Mouse (Mus musculus): ENCODE results near the gene Serpinc1. TPM values are rescaled to one million over a fixed set of nuclear protein-coding genes. Genes with fewer than 3 reads are reported as not detected.

The Serpinc1 gene
- polyA plus RNA-seq, 1 experiment: 0.18 TPM

- DNase-seq: no peak
- Histone ChIP-seq H3K27ac (ENCODE audit: insufficient read depth, low read length) (no peak overlapping the region), H3K4me3 (replicated peaks; ENCODE audit: insufficient read depth, low read depth, low read length) (no peak overlapping the region), H3K27me3 (ENCODE audit: control insufficient read depth, insufficient read depth, low read length) (no peaks in the 10 kb centered on the region), H3K4me1 (ENCODE audit: control insufficient read depth, insufficient read depth, low read length) (peaks cover 7% of the 10 kb centered on the region; the same call in 1 of the 2 replicates)
- no peak for TF ChIP-seq POLR2A (IDR thresholded peaks at IDR 0.05; ENCODE audit: borderline replicate concordance, insufficient read depth, low read length)
- TF ChIP-seq CTCF (IDR thresholded peaks at IDR 0.05; ENCODE audit: borderline replicate concordance, insufficient read depth, low read depth, low read length): no peak
- 81% methylated on average over 4 of the region's 4 CpGs for WGBS
Observed at GRCm38 (mm10) chr1:161004942-161005341, 26.6 kb downstream of the Serpinc1 start.

GRCm38 (mm10) chr1:161005526-161005925 is 27.1 kb downstream of the Serpinc1 start:
- no peak for DNase-seq
- Histone ChIP-seq H3K4me3 (replicated peaks; ENCODE audit: insufficient read depth, low read depth, low read length) (no peak overlapping the region), H3K27ac (ENCODE audit: insufficient read depth, low read length) (no peak overlapping the region), H3K27me3 (ENCODE audit: control insufficient read depth, insufficient read depth, low read length) (no peaks in the 10 kb centered on the region), H3K4me1 (ENCODE audit: control insufficient read depth, insufficient read depth, low read length) (peaks cover 7% of the 10 kb centered on the region; the same call in 1 of the 2 replicates)
- no peak for TF ChIP-seq CTCF (IDR thresholded peaks at IDR 0.05; ENCODE audit: borderline replicate concordance, insufficient read depth, low read depth, low read length)
- TF ChIP-seq POLR2A (IDR thresholded peaks at IDR 0.05; ENCODE audit: borderline replicate concordance, insufficient read depth, low read length): no peak
- WGBS: 50% methylated on average over 3 of the region's 3 CpGs

GRCm38 (mm10) chr1:161006471-161006870 is 28.1 kb downstream of the Serpinc1 start:
- WGBS: 76% methylated on average over 5 of the region's 5 CpGs
- no peaks in the 10 kb centered on the region for H3K27me3 ChIP-seq (ENCODE audit: control insufficient read depth, insufficient read depth, low read length)
- no peak overlapping the region for H3K4me3 ChIP-seq (replicated peaks; ENCODE audit: insufficient read depth, low read depth, low read length)
- peaks cover 7% of the 10 kb centered on the region; the same call in 1 of the 2 replicates for H3K4me1 ChIP-seq (ENCODE audit: control insufficient read depth, insufficient read depth, low read length)
- H3K27ac ChIP-seq (ENCODE audit: insufficient read depth, low read length): no peak overlapping the region
- TF ChIP-seq CTCF (IDR thresholded peaks at IDR 0.05; ENCODE audit: borderline replicate concordance, insufficient read depth, low read depth, low read length): no peak
- TF ChIP-seq POLR2A (IDR thresholded peaks at IDR 0.05; ENCODE audit: borderline replicate concordance, insufficient read depth, low read length): no peak
- no peak for DNase-seq

GRCm38 (mm10) chr1:161008038-161008437 is 29.7 kb downstream of the Serpinc1 start:
- no peak overlapping the region for H3K27ac ChIP-seq (ENCODE audit: insufficient read depth, low read length)
- WGBS: 99% methylated on average over 2 of the region's 2 CpGs
- H3K4me3 ChIP-seq (replicated peaks; ENCODE audit: insufficient read depth, low read depth, low read length): no peak overlapping the region
- H3K4me1 ChIP-seq (ENCODE audit: control insufficient read depth, insufficient read depth, low read length): peaks cover 7% of the 10 kb centered on the region; the same call in 1 of the 2 replicates
- TF ChIP-seq CTCF (IDR thresholded peaks at IDR 0.05; ENCODE audit: borderline replicate concordance, insufficient read depth, low read depth, low read length): no peak
- no peak for TF ChIP-seq POLR2A (IDR thresholded peaks at IDR 0.05; ENCODE audit: borderline replicate concordance, insufficient read depth, low read length)
- DNase-seq: no peak
- H3K27me3 ChIP-seq (ENCODE audit: control insufficient read depth, insufficient read depth, low read length): no peaks in the 10 kb centered on the region

- no peak overlapping the region for H3K27ac ChIP-seq (ENCODE audit: insufficient read depth, low read length)
- TF ChIP-seq CTCF (IDR thresholded peaks at IDR 0.05; ENCODE audit: borderline replicate concordance, insufficient read depth, low read depth, low read length) (no peak), POLR2A (IDR thresholded peaks at IDR 0.05; ENCODE audit: borderline replicate concordance, insufficient read depth, low read length) (no peak)
- no peaks in the 10 kb centered on the region for H3K4me1 ChIP-seq (ENCODE audit: control insufficient read depth, insufficient read depth, low read length)
- no peak overlapping the region for H3K4me3 ChIP-seq (replicated peaks; ENCODE audit: insufficient read depth, low read depth, low read length)
- no peaks in the 10 kb centered on the region for H3K27me3 ChIP-seq (ENCODE audit: control insufficient read depth, insufficient read depth, low read length)
- DNase-seq: no peak
- 94% methylated on average over 4 of the region's 4 CpGs for WGBS
Observed at GRCm38 (mm10) chr1:161010436-161010835, 32.1 kb downstream of the Serpinc1 start.

- no peaks in the 10 kb centered on the region for H3K27me3 ChIP-seq (ENCODE audit: control insufficient read depth, insufficient read depth, low read length)
- 91% methylated on average over 2 of the region's 2 CpGs for WGBS
- H3K27ac ChIP-seq (ENCODE audit: insufficient read depth, low read length): no peak overlapping the region
- H3K4me3 ChIP-seq (replicated peaks; ENCODE audit: insufficient read depth, low read depth, low read length): no peak overlapping the region
- no peaks in the 10 kb centered on the region for H3K4me1 ChIP-seq (ENCODE audit: control insufficient read depth, insufficient read depth, low read length)
- TF ChIP-seq POLR2A (IDR thresholded peaks at IDR 0.05; ENCODE audit: borderline replicate concordance, insufficient read depth, low read length) (no peak), CTCF (IDR thresholded peaks at IDR 0.05; ENCODE audit: borderline replicate concordance, insufficient read depth, low read depth, low read length) (no peak)
- no peak for DNase-seq
Observed at GRCm38 (mm10) chr1:161016378-161016777, 38.0 kb downstream of the Serpinc1 start.

- WGBS: 93% methylated on average over 14 of the region's 14 CpGs
Observed at GRCm38 (mm10) chr1:161020051-161020450, 41.7 kb downstream of the Serpinc1 start.

GRCm38 (mm10) chr1:161025410-161026210 is 47.2 kb downstream of the Serpinc1 start:
- TF ChIP-seq CTCF (IDR thresholded peaks at IDR 0.05; ENCODE audit: borderline replicate concordance, insufficient read depth, low read depth, low read length): no peak
- TF ChIP-seq POLR2A (IDR thresholded peaks at IDR 0.05; ENCODE audit: borderline replicate concordance, insufficient read depth, low read length): no peak
- no peak overlapping the region for H3K27ac ChIP-seq (ENCODE audit: insufficient read depth, low read length)
- 82% methylated on average over 5 of the region's 5 CpGs for WGBS
- no peaks in the 10 kb centered on the region for H3K27me3 ChIP-seq (ENCODE audit: control insufficient read depth, insufficient read depth, low read length)
- DNase-seq: no peak
- H3K4me1 ChIP-seq (ENCODE audit: control insufficient read depth, insufficient read depth, low read length): no peaks in the 10 kb centered on the region
- no peak overlapping the region for H3K4me3 ChIP-seq (replicated peaks; ENCODE audit: insufficient read depth, low read depth, low read length)

More at GRCm38 (mm10) chr1:161020051-161020450, 41.7 kb downstream of the Serpinc1 start:
- Histone ChIP-seq H3K4me3 (replicated peaks; ENCODE audit: insufficient read depth, low read depth, low read length) (no peak overlapping the region), H3K27ac (ENCODE audit: insufficient read depth, low read length) (no peak overlapping the region), H3K27me3 (ENCODE audit: control insufficient read depth, insufficient read depth, low read length) (no peaks in the 10 kb centered on the region), H3K4me1 (ENCODE audit: control insufficient read depth, insufficient read depth, low read length) (no peaks in the 10 kb centered on the region)
- DNase-seq: no peak
- no peak for TF ChIP-seq POLR2A (IDR thresholded peaks at IDR 0.05; ENCODE audit: borderline replicate concordance, insufficient read depth, low read length)
- TF ChIP-seq CTCF (IDR thresholded peaks at IDR 0.05; ENCODE audit: borderline replicate concordance, insufficient read depth, low read depth, low read length): no peak
